Mouse (Mus musculus): ENCODE data around the gene Adora3.
"Not testable (repeated sequence)": the region's sequence is repeated elsewhere in the genome, so short reads cannot be mapped to it uniquely, and the experiment has no call there.

Adora3 gene

DNA sequence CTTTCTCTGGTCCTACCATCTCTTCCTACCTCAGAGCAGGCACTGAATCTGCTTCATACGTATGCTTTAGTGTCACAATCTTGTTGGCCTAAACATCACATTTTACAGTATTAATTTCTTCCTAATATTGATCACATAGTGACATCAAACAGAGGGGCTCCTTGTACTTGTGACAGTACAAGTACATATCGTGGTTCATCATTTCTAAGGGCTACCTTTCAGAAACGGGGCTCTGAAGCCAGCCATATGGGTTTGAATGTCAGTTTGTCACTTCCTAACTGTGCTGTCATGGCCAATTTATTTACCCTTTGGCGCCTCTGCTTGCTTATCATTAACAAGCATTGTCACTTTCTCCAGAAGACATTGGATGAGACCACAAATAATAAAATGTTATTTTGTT is 30.8 kb downstream of the Adora3 start:
- no peak for DNase-seq (ENCODE audit: low spot score in 2 of 2)

DNA sequence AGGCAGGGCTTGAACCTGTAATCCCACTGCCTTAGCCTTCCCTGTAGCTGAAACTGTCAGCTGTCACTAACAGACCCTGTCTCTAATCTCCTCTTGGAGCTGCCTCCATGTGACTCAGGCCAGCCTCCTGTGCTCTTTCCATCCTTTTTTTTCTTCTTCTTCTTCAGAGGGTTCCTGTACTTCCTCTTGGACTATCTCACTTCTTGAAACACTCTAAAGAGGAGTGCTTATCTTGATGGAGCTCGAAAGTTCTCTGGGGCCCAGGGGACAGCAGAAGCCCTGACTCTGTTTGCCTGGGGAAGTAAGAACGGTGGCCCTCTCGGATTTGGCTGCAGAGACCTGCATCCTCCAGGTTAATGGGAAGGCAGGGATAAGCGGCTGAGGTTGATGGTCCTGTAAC is 33.6 kb downstream of the Adora3 start:
- no peak for DNase-seq (ENCODE audit: low spot score in 2 of 2)

DNA sequence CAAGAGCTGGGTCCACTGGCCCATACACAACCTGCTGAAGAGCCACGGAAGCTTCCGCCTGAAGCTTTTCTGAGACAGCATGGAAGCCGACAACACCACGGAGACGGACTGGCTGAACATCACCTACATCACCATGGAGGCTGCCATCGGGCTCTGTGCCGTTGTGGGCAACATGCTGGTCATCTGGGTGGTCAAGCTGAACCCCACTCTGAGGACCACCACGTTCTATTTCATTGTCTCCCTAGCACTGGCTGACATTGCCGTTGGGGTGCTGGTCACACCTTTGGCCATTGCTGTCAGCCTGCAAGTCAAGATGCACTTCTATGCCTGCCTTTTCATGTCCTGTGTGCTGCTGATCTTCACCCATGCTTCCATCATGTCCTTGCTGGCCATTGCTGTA is 34.1 kb downstream of the Adora3 start:
- no peak for DNase-seq (ENCODE audit: low spot score in 2 of 2)

DNA sequence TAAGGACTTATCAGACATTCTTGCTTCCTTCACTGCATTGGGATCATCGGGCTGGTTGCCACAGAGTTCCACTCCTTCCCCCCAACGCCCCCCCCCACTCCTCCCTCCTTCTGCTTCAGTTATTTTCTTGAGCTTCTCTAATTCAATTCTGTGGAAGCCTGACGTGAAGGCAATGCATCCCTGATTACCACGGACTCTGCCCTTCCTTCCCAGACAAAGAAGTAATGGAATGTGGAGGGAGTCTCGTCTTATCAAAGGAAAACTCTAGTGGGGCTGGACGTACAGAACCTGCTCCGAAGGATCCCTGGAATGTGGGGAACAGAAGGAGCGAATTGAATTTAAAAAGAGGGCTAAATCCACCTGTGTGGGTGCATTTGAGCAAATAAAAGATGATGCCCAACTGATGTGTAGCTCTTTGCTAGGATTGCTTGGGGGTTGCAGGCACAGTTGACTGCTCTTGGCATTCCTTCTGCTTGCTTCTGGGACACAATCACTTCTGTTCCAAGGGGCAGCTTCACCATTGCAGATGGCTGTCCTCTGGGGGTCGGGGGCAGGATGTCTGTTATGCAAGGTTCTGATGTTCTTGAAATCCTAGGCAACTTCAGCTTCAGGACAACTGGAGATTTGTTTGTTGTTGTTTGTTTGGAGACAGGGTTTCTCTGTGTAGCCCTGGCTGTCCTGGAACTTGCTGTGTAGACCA is 37.4 kb downstream of the Adora3 start:
- no peak for DNase-seq (ENCODE audit: low spot score in 2 of 2)

DNA sequence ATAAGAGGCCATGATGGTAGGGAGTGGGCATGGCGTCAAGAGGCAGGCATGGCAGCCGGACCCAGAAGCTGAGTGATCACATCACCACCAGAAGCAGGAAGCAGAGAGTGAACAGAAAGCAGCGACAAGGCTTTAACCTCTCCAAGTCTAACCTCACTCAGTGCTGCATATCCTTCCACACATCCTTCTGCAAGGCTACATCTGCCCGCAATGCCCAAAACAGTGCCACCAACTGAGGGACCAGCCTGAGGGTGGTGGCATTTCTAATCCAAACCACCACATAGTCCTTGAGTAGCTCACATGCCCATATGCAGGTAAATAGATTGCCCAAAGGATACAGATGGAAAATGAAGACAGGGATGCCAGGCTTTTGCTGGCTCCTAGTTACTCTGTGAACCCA is 38.3 kb downstream of the Adora3 start:
- DNase-seq (ENCODE audit: low spot score in 2 of 2) = no peak

DNA sequence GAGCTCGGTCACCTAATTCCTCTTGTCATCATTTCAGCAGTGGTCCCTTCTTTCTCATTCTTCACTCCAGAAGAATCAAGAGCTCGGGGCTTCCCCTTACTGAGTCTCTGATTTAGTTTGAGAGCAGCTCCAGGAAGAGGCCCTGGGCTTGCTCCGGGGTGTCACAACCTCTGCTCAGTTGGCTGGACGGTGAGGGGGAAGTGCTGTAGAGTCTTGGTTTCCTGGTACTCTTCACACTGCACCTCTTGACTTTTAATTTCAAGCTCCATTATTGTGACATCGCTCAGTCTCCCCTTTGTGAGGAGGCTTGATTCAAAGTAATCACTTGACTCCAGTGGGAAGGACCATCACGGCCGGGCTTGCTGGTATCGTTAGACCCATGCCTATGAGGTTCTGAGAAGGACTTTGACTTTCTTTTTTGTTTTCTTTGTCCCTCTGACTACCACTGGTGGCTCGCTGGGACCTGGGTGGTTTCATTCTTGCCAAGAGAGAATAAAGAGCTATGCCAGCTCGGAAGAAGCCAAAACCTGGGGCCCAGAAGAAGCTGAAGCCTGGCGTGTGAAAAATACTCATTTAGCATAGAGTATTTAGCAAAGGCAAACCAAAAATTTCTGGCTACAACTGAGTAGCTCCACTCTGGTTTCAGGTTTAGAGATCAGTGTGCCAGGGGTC is 40.0 kb downstream of the Adora3 start:
- no peak for DNase-seq (ENCODE audit: low spot score in 2 of 2)

DNA sequence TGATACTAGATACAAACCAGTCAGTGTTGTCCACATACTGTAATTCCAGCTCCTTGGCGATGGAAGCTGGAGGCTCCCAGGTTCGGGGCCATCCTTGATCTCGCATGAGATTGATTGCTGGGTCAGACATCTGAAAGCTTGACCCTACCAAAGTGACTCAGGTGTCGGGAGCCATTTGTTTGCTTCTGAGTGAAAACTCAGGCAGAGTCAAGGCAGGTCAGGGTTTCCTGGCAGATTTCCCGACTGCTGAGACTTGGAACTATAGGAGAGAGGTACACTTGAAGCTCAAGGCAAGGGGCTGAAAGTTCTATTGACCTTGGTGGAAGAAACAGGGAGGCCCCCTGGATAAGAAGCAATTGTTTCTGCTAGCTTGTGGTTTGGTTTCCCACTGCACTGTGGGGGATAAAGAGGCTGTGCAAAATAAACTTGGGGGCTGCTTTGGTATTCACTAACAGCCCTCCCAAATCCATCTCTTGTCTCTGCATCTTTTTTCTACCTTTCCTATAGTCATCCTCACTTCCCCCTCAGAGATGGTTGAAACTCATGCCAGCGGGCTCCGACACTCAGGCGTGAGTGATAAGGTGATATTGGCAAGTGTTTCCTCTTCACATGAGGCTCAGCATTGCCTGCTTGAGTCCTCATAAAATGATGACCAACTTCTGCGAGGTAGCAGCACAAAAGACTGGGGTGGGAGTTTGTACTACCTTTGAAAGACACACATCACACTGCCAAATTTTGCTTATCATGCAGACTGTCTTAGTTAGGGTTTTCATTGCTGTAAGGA is 41.6 kb downstream of the Adora3 start:
- DNase-seq (ENCODE audit: low spot score in 2 of 2) = no peak

DNA sequence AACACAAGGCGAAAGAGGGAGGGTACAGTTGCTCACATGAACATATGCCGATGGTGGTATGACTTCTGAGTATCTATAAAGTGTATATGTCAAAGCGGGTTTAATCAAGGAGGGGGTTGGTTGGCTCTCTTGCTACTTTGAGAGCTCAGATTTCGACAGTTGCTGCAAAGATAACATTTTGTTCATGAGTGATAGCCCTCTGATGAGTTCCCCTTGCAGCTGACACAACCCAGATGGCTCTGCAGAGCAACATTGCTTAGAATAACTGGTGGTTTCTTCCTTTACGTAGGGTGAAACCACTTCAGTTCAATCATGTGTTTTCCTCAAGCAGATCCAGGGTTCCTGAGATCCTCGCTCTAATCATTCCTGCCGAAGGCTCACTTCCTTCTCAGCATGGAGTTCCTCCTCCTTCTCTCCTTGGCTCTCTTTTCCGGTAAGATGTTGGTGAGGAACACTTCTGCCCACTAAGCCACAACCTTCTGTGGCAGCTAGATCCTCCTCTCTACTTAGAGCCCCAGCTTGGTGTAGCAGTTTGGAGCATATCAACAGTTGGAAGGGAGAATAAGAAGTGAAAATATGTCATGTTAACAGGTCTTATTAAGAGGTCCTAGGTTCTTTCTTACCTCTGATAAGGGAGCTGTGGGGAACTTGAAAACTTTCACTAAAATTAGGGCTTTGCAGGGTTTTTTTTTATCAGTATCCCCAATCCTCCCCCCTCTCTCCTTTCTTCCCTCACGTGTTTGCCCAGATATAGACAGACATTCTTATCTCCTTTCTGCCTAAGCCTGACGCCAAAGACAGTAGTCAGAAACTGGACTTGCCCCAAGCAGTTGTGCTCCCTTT is 43.4 kb downstream of the Adora3 start:
- no peak for DNase-seq (ENCODE audit: low spot score in 2 of 2)

DNA sequence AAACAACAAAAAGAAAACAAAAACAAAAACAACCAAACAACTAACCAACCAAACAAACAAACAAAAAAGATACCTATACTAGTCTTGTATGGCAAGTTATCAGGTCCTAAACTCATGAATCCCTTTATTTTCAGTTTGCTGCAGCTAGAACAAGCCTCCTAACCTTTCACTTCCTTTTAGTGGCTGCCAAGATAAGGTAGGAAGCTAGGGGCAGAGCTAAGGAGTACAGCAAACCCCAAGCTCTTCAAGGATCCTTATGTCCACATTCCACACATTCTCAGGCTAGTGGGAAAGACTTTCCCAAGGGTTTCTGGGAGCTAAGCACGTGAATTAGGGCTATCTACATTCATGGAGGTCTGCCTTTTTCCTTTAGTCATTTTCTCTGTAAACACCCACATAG is 44.6 kb downstream of the Adora3 start:
- DNase-seq (ENCODE audit: low spot score in 2 of 2) = no peak

DNA sequence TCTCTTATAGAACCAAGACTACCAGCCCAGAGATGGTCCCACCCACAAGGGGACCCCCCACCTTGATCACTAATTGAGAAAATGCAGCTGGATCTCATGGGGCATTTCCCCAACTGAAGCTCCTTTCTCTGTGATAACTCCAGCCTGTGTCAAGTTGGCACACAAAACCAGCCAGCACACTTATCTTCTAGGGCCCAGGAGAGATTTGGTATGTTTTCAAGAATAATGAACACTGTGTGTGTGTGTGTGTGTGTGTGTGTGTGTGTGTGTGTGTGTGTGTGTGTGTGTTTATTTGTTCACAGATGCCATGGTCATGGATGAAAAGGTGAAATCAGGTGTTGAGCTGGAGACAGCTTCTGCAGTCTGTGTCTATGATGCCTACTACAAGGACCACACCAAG is 45.8 kb downstream of the Adora3 start:
- DNase-seq (ENCODE audit: low spot score in 2 of 2) = not testable (repeated sequence)

DNA sequence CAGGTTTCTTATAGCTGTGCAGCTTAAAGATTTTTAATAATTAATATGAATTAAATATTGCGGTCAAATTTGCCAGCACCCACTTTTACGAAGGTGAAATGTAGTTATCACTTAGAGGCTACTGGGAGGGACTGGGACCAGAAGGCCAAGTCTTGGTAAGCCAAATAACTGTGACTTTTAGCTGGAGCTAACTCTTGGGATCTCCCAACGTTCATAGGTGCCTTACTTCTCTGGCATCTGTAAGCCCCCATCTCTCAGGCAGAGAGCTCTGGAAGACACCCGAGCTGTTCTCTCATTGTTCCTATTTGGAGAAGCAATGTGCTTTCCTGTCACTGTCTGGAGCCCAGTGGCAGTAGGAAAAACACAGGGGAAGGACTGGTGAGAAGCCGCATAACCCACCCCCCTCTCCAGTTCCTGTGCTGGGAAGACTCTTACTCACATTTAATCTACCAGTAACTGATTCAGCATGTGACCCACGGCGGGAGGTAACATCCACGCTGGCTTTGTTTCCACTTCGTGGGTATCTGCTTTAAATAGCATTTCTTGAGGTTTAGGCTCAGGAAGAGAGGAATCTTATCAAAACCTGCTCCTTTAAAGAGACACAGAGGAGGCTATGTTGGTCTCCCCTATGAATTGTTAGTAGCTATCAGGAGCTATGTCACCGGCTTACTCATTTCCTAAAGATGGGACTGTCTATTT is 47.1 kb downstream of the Adora3 start:
- DNase-seq (ENCODE audit: low spot score in 2 of 2) = no peak

DNA sequence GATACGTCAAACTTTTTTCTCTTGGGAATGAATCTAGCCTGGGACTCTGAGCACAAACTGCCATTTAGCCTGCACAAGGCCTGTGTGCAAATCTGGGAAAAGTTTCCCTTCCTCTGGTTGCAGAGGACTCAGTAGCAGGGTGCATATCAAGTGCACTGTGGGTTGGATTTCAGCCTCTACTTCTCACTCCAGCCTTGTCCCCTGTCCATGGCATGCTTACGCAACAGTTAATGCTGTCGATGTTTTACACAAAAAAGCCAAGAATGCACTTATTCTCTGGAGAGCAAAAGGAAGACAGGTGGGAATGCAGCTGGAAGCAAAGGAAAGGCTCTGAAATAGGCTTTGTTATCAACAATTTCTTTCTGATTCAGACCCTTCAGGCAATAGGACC is 47.7 kb downstream of the Adora3 start:
- no peak for DNase-seq (ENCODE audit: low spot score in 2 of 2)

DNA sequence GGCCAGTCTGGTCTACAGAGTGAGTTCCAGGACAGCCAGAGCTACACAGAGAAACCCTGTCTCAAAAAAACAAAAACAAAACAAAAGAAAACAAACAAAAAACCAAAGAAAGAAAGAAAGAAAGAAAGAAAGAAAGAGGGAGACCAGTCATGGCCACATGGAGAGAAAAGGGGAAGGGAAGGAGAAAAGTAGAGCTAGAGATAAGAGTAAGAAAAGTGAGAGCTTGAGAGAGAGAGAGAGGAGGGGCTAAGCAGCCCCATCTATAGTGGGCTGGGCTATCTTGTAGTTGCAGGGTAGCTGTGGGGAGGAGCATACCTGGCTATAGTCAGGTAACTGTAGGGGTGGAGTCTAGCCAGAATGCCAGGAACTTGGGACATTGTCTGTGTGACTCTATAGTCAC is 50.1 kb downstream of the Adora3 start:
- not testable (repeated sequence) for DNase-seq (ENCODE audit: low spot score in 2 of 2)

DNA sequence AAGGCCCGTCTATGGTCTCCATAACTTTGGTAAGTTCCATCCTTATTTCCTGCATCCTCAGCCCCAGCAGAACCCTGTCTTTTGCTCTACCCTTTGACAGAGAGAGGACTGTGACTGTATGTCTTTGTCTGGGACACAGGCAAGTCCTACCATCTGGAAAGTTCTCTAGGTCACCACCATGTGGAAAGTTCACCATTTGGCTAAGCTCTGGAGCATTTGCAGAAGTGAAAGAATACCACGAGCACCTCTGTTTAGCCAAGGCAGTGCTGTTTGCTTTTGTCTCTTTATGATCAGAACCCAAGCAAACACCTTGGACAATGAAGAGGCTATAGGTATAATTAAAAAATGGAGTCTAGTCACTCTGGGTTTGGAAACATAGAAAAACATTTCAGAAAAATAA is 51.3 kb downstream of the Adora3 start:
- DNase-seq (ENCODE audit: low spot score in 2 of 2) = no peak

DNA sequence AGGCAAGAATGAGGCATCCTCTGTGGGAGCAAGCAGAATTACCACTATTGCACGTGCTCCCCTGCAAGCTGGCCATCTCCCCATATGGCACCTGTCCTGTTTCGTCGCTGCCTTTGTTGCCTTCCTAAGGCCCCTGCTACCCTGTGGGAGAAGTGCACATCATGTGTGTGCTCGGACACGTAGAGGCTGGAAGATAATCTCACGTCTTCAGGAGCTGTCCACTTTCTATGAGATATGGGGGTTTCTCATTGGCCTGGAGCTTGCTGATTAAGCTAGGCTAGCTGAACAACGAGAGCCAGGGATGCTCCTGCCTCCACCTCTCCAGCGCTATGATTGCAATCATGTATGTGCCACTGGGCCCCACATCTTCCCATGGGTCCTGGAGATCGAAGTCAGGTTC is 54.0 kb downstream of the Adora3 start:
- DNase-seq (ENCODE audit: low spot score in 2 of 2) = no peak

DNA sequence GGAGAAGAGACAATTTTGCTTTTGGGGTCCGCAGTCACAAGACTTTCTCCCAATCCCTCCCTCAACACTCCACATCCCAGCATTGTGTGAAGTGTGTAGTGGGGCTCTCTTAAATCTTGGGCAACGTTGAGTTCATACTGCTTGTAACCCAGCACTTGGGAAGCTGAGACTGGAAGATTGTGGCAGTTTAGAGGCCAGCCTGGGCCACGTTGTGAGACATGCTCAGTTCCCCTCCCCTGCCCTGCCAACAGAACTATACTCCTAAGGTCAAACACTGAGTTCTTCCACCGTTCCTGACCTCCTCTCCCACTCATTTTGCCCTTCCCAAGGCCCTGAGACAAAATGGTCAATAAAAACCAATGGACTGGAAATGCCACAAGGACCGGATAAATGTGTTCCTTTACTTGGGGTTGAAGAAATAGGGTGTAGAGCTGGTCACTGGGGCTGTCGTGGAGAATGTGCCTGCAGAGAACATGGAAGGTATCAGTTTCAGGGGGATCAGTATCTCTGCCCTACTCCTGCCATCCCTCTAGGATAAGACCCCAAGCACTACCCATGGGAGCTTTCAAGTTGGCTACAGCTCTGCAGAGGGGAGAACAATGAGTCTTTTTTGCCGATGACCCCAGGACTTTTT is 57.0 kb downstream of the Adora3 start:
- no peak for DNase-seq (ENCODE audit: low spot score in 2 of 2)

DNA sequence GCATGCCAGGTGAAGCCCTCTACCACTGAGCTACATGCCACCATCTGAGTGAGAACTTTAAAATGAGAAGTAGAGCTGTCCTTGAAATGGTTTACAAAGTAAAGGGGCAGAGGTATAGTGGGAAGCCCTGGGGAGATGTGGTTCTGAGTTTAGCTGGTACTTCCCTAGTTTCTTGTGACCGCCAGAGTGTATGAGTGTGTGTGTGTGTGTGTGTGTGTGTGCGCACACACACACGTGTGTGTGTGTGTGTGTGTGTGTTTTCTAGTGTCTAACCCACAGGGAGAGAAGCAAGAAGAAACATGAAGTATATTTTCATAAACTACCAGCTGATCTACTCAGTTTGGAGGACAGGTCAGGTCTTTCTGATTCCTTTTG is 57.5 kb downstream of the Adora3 start:
- DNase-seq (ENCODE audit: low spot score in 2 of 2) = no peak

DNA sequence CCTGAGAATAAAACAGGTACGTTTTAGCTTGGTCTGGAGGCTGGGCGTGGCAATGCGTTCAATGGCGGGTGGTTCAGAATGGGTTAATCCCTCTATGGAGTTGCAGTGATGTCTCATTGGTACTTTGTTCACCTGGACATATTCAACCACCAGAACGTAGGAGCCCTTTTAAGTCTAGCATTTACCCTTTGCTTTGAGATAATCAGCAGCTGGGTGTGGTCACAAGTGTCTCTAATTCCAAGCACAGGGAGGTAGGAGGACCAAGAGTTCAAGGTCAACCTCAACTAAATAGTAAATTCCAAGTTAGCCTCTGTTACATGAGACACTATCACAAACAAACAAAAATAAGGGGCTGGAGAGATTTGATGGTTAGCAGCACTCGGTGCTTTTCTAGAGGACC is 58.1 kb downstream of the Adora3 start:
- no peak for DNase-seq (ENCODE audit: low spot score in 2 of 2)

DNA sequence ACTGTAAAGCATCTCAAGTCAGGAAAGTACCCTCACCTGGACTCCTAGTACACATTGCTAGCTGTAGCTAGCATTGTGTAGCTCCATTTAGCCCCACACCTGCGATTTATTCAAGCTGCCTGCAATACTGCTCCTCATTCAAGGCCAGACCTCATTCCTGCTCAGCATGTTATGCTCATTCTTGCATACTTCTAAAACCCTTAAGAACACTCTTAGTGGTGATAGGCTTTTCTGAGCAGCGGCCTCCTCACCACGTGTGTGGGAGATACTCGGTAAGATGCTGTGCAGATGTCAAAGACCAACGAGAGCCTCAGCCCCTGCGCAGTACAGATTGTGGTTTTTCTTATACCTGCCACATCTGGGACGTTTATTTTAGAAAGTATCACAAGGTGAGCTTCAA is 59.2 kb downstream of the Adora3 start:
- DNase-seq (ENCODE audit: low spot score in 2 of 2) = no peak

DNA sequence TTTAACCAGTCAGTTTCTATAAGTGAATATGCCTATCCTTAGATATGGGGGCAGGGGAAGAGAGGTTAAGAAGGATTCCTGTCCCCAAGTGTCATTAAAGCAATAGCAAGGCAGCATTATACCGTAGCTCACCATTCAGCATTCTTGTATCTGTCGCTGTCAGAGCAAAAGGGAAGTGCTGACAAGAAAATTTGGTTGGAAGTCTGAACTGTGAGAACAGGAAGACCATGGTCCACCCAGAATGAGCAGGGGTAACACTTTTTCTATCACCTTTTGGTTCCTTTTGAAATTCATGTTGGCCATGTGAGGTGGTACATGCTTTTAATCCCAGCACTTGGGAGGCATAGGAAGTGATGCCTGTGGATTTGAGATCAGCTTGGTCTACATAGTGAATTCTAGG is 60.4 kb downstream of the Adora3 start:
- no peak for DNase-seq (ENCODE audit: low spot score in 2 of 2)

Measured in frontal cortex, postnatal 25 days (tissue).